Mouse (Mus musculus) heart, embryonic 10.5 days (tissue): Measurements from ENCODE around the gene Tmem199. TPM values are rescaled to one million over a fixed set of nuclear protein-coding genes. Genes with fewer than 3 reads are reported as not detected.

Experiments
- DNase-seq: peaks from one replicate; pipeline ENCODE4 v3.0.0-alpha.2; 2017; ENCODE audit warnings: low spot score
- H3K27ac ChIP-seq: fragments of 300-500 bp; sonication (generic); 2 replicates; pipeline ENCODE4 v1.5.1; 2016; ENCODE audit warnings: mild to moderate bottlenecking
- H3K27me3 ChIP-seq: fragments of 300-500 bp; sonication (generic); 2 replicates; pipeline ENCODE4 v1.6.1; 2016; ENCODE audit warnings: mild to moderate bottlenecking; ENCODE audit not compliant: poor library complexity, insufficient read depth, severe bottlenecking
- H3K36me3 ChIP-seq: fragments of 300-500 bp; sonication (generic); 2 replicates; pipeline ENCODE4 v1.6.1; 2016; ENCODE audit warnings: mild to moderate bottlenecking, moderate library complexity
- H3K4me1 ChIP-seq: fragments of 300-500 bp; sonication (generic); 2 replicates; pipeline ENCODE4 v1.6.1; 2016; ENCODE audit warnings: mild to moderate bottlenecking
- H3K4me3 ChIP-seq: fragments of 300-500 bp; sonication (generic); 2 replicates; pipeline ENCODE4 v1.5.1; 2016; ENCODE audit warnings: mild to moderate bottlenecking, moderate library complexity
- H3K9me3 ChIP-seq: fragments of 300-500 bp; sonication (generic); 2 replicates; pipeline ENCODE4 v1.6.1; 2016; ENCODE audit warnings: mild to moderate bottlenecking, moderate library complexity
- WGBS: fragments of 180-500 bp; shearing (Covaris S2); methylation state at CpG from one replicate; pipeline ENCODE4 v1.1.7; 2016; 5-methylcytosine and 5-hydroxymethylcytosine counted together
- polyA plus RNA-seq: library from polyadenylated mRNA; unstranded; fragments of >200 nt; fragmentation: Nextera tagmentation; extraction: Ambion mirVana; gene quantifications from 2 replicates; pipeline ENCODE4 v1.2.1, GENCODE M21; 2016

Gene Tmem199
- polyA plus RNA-seq, 1 experiment from 2014 or later = 74.5 TPM

- Histone ChIP-seq H3K4me3 (no peak overlapping the region), H3K27me3 (no peaks in the 10 kb centered on the region), H3K27ac (no peak overlapping the region), H3K9me3 (0 out of 2 replicates have a peak, but pooled peaks cover 3% of the 10 kb centered on the region), H3K4me1 (peaks cover 38% of the 10 kb centered on the region), H3K36me3 (no peaks in the 10 kb centered on the region)
- WGBS = 43% methylated on average over 13 of the region's 13 CpGs
- DNase-seq = no peak
Observed at GRCm38 (mm10) chr11:78463286-78464036, 48.5 kb downstream of the Tmem199 start.

- DNase-seq = no peak
- Histone ChIP-seq H3K9me3 (0 out of 2 replicates have a peak, but pooled peaks cover 3% of the 10 kb centered on the region), H3K4me3 (no peak overlapping the region), H3K4me1 (peaks cover 38% of the 10 kb centered on the region), H3K27ac (no peak overlapping the region), H3K27me3 (no peaks in the 10 kb centered on the region), H3K36me3 (no peaks in the 10 kb centered on the region)
- WGBS = 85% methylated on average over 5 of the region's 5 CpGs
Observed at GRCm38 (mm10) chr11:78462669-78463068, 49.3 kb downstream of the Tmem199 start.

- Histone ChIP-seq H3K27ac (no peak overlapping the region), H3K36me3 (no peaks in the 10 kb centered on the region), H3K27me3 (no peaks in the 10 kb centered on the region), H3K4me3 (no peak overlapping the region), H3K4me1 (peaks cover 36% of the 10 kb centered on the region), H3K9me3 (0 out of 2 replicates have a peak, but pooled peaks cover 3% of the 10 kb centered on the region)
- DNase-seq = no peak
- WGBS = 63% methylated on average over 1 of the region's 1 CpGs
Observed at GRCm38 (mm10) chr11:78461894-78462293, 50.1 kb downstream of the Tmem199 start.

- peaks cover 20% of the 10 kb centered on the region for H3K4me1 ChIP-seq
- no peak for DNase-seq
- no peak overlapping the region for H3K4me3 ChIP-seq
- 0 out of 2 replicates have a peak, but pooled peaks cover 3% of the 10 kb centered on the region for H3K9me3 ChIP-seq
- WGBS = 82% methylated on average over 17 of the region's 17 CpGs
- no peaks in the 10 kb centered on the region for H3K27me3 ChIP-seq
- no peak overlapping the region for H3K27ac ChIP-seq
- H3K36me3 ChIP-seq = no peaks in the 10 kb centered on the region
Observed at GRCm38 (mm10) chr11:78458740-78459139, 53.2 kb downstream of the Tmem199 start.

Other genes with a start within 250 kb of the Tmem199 start
- gene BC030499, start 221.3 kb downstream of the Tmem199 start, polyA plus RNA-seq = 0.23 and 0.69 TPM in 2 replicates
- 39.1 and 39.3 TPM in 2 replicates for gene Spag5, start 210.6 kb downstream of the Tmem199 start, polyA plus RNA-seq
- 11.2 and 17.2 TPM in 2 replicates for gene Aldoc, start 189.2 kb downstream of the Tmem199 start, polyA plus RNA-seq
- gene Pigs, start 183.8 kb downstream of the Tmem199 start, polyA plus RNA-seq = 72.0 and 78.3 TPM in 2 replicates
- 40.7 and 66.1 TPM in 2 replicates for gene Unc119, start 168.7 kb downstream of the Tmem199 start, polyA plus RNA-seq
- gene Foxn1, start 125.6 kb downstream of the Tmem199 start, polyA plus RNA-seq = 0.13 TPM in 1 of 2 replicates, not detected in the other
- gene Slc13a2, start 90.0 kb downstream of the Tmem199 start, polyA plus RNA-seq = not detected in 2 replicates
- gene Slc46a1, start 46.5 kb downstream of the Tmem199 start, polyA plus RNA-seq = 7.8 and 12.8 TPM in 2 replicates
- gene Sarm1, start 14.4 kb downstream of the Tmem199 start, polyA plus RNA-seq = 0.10 and 1.5 TPM in 2 replicates
- 1.6 and 43.5 TPM in 2 replicates for gene Vtn, start 13.1 kb downstream of the Tmem199 start, polyA plus RNA-seq
- not detected in 2 replicates for gene Sebox, start 8.7 kb downstream of the Tmem199 start, polyA plus RNA-seq
- 160 and 165 TPM in 2 replicates for gene Poldip2, start within 50 bp of the Tmem199 start, polyA plus RNA-seq
- gene Tnfaip1, start 24.2 kb upstream of the Tmem199 start, polyA plus RNA-seq = 92.5 and 92.6 TPM in 2 replicates
- 92.8 and 95.9 TPM in 2 replicates for gene Ift20, start 24.2 kb upstream of the Tmem199 start, polyA plus RNA-seq
- gene Tmem97, start 38.6 kb upstream of the Tmem199 start, polyA plus RNA-seq = 91.5 and 105 TPM in 2 replicates
- 10.6 and 13.4 TPM in 2 replicates for gene Nlk, start 185.2 kb upstream of the Tmem199 start, polyA plus RNA-seq
- 33.1 and 35.4 TPM in 2 replicates for gene Ccnq, start 239.6 kb upstream of the Tmem199 start, polyA plus RNA-seq